Mouse (Mus musculus): ENCODE measurements around the gene Arhgef15. TPM values are rescaled to one million over a fixed set of nuclear protein-coding genes. Genes with fewer than 3 reads are reported as not detected.

Arhgef15 gene
- polyA plus RNA-seq, 1 experiment from 2014 or later = 19.6 TPM

DNA sequence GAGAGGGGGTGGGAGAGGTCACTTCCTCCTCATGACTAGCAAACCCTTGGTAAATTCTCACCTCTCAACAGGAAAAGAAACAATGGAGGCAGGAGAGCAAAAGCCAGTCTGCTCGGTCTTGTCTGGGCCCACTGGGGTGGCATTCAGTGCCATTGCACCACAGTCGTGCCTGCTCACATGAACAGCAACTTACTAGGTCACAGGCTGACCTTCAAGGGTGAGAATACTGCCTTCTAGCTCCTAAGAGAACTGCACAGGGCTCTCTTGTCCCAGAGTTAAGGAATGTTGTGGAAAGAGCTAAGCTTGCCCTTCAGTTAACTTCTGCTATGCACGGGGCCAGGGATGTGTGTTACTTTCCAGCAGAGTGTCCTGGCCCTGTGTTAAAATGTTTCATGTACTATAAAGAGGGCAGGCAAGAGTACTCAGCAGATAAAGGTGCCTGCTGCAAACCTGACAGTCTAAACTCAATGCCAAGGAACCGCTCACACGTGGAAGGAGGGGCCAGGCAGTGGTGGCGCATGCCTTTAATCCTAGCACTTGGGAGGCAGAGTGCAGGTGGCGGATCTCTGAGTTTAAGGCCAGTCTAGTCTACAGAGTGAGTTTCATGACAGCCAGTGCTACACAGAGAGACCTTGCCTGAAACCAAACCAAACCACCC lies 48.3 kb downstream of the Arhgef15 start:
- Histone ChIP-seq H3K4me2 (no peak overlapping the region), H3K27me3 (no peaks in the 10 kb centered on the region), H3K4me1 (peaks cover 33% of the 10 kb centered on the region), H3K27ac (peak overlapping the region; percentile 46; the same call in 1 of the 2 replicates), H3K9ac (no peak overlapping the region), H3K36me3 (peaks cover 36% of the 10 kb centered on the region), H3K9me3 (replicated peaks) (no peaks in the 10 kb centered on the region), H3K4me3 (replicated peaks) (no peak overlapping the region)
- 46% methylated on average over 7 of the region's 7 CpGs for WGBS
- ATAC-seq (replicated peaks; ENCODE audit: low FRiP score) = no peak

DNA sequence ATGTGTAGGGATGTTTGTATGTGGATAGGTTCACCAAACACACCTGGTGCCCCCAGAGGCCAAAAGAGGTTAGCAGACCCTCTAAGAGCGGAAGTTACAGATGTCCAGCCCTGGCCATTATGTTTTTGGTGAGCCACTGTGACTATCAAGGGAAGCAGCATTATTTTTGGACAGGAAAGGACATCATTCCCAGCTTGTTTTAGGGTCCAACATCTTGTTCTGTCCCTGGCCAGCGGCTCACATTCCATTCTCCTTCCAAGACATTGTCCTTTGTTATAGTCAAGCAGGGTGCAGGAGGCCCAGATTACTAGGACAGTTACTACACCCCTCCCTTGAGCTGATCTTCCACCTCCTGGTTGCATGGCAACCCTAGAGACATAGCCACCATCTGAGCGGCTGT lies 50.0 kb downstream of the Arhgef15 start:
- Histone ChIP-seq H3K4me2 (no peak overlapping the region), H3K36me3 (peaks cover 52% of the 10 kb centered on the region), H3K9me3 (replicated peaks) (no peaks in the 10 kb centered on the region), H3K9ac (no peak overlapping the region), H3K4me1 (peaks cover 34% of the 10 kb centered on the region), H3K27me3 (no peaks in the 10 kb centered on the region), H3K4me3 (replicated peaks) (no peak overlapping the region), H3K27ac (peak overlapping the region; percentile 52; the same call in 1 of the 2 replicates)
- WGBS = 79% methylated on average over 3 of the region's 3 CpGs
- ATAC-seq (replicated peaks; ENCODE audit: low FRiP score) = no peak

GRCm38 (mm10) chr11:68906461-68906790 lies 50.9 kb downstream of the Arhgef15 start:
- H3K4me1 ChIP-seq = peaks cover 25% of the 10 kb centered on the region
- H3K27ac ChIP-seq = peak overlapping the region; percentile 52
- peaks cover 52% of the 10 kb centered on the region for H3K36me3 ChIP-seq
- H3K27me3 ChIP-seq = no peaks in the 10 kb centered on the region
- no peak overlapping the region for H3K4me3 ChIP-seq (replicated peaks)
- H3K9ac ChIP-seq = no peak overlapping the region
- H3K4me2 ChIP-seq = no peak overlapping the region
- WGBS = 58% methylated on average over 4 of the region's 4 CpGs
- no peaks in the 10 kb centered on the region for H3K9me3 ChIP-seq (replicated peaks)
- 0 out of 2 replicates have a peak, but pooled peaks have one; percentile 43 for ATAC-seq (replicated peaks; ENCODE audit: low FRiP score)

DNA sequence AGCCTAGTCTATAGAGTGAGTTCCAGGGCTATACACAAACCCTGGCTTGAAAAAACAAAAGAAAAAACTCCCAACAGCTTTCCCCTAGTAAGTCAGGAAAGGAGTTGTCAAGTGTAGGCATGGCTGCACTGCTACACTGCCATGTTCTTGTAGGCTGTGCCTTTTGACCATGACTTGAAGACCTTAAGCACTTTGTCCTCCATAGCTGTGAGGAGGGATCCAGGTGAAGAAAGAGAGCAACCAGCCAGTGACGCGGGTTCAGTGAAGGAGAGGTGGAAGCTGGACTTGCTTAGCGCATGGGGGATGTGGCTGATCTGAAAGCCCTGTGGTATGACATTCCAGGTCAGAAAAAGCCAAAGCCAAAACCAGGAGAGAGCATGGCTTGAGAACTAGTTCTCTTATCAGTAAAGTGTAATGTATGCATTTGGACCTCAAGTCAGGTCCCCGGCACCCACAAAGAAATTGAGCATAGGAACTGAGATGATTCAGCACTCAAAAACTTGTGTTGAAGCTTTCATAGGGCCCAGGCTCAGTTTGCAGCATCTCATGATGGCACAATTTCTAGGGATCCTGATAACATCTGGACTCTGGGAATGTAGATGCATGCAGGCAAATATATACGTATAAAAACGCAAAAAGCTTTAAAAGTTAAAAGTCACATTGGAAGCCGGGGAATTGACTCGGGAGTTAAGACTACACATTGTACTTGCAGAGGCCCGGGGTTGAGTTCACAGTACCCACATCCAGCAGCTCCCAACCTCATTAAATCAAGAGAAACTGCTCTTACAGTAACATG lies 51.4 kb downstream of the Arhgef15 start:
- 90% methylated on average over 9 of the region's 9 CpGs for WGBS
- H3K9me3 ChIP-seq (replicated peaks) = no peaks in the 10 kb centered on the region

DNA sequence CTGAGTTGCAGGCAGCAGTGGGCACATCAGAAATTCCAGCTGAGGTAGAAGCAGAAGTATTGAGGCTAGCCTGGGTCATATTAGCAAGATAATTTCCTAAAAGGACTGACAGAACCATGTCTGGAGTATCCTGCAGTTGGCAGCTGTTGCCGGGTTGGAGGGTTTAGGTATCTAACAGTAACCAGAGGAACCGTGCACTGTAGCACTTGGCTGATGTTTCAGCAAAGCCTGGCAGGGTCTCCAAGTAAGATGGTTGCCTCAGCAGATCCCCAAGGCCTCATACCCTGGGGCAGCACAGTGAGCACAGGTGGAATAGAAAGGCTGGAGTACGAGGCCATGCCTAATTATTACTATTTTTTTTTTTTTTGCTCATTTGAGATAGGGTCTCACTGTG lies 52.1 kb downstream of the Arhgef15 start:
- Histone ChIP-seq H3K27me3 (no peaks in the 10 kb centered on the region), H3K9ac (no peak overlapping the region; the same call in 1 of the 2 replicates), H3K4me1 (peaks cover 26% of the 10 kb centered on the region), H3K4me2 (no peak overlapping the region), H3K36me3 (peaks cover 52% of the 10 kb centered on the region), H3K4me3 (replicated peaks) (no peak overlapping the region), H3K27ac (0 out of 2 replicates have a peak overlapping the region, but pooled peaks have one; percentile 6), H3K9me3 (replicated peaks) (no peaks in the 10 kb centered on the region)
- no peak for ATAC-seq (replicated peaks; ENCODE audit: low FRiP score)
- WGBS = 92% methylated on average over 3 of the region's 3 CpGs

More for the DNA sequence above, 51.4 kb downstream of the Arhgef15 start:
- H3K27ac ChIP-seq = peak overlapping the region; percentile 52; the same call in 1 of the 2 replicates
- H3K27me3 ChIP-seq = no peaks in the 10 kb centered on the region
- peaks cover 24% of the 10 kb centered on the region for H3K4me1 ChIP-seq
- H3K4me2 ChIP-seq = no peak overlapping the region
- no peak overlapping the region for H3K4me3 ChIP-seq (replicated peaks)
- H3K9ac ChIP-seq = no peak overlapping the region
- ATAC-seq (replicated peaks; ENCODE audit: low FRiP score) = no peak
- H3K36me3 ChIP-seq = peaks cover 52% of the 10 kb centered on the region

- Histone ChIP-seq H3K9me3 (replicated peaks) (no peaks in the 10 kb centered on the region), H3K9ac (no peak overlapping the region; the same call in 1 of the 2 replicates), H3K4me2 (no peak overlapping the region), H3K27ac (0 out of 2 replicates have a peak overlapping the region, but pooled peaks have one; percentile 6), H3K4me3 (replicated peaks) (no peak overlapping the region), H3K4me1 (peaks cover 26% of the 10 kb centered on the region), H3K27me3 (no peaks in the 10 kb centered on the region), H3K36me3 (peaks cover 52% of the 10 kb centered on the region)
- WGBS = 80% methylated on average over 8 of the region's 8 CpGs
- no peak for ATAC-seq (replicated peaks; ENCODE audit: low FRiP score)
Measured at GRCm38 (mm10) chr11:68904375-68905137, 52.7 kb downstream of the Arhgef15 start.

GRCm38 (mm10) chr11:68903775-68904174 lies 53.5 kb downstream of the Arhgef15 start:
- ATAC-seq (replicated peaks; ENCODE audit: low FRiP score) = no peak
- Histone ChIP-seq H3K9me3 (replicated peaks) (no peaks in the 10 kb centered on the region), H3K4me2 (no peak overlapping the region), H3K9ac (no peak overlapping the region), H3K27ac (no peak overlapping the region), H3K36me3 (peaks cover 52% of the 10 kb centered on the region), H3K27me3 (no peaks in the 10 kb centered on the region), H3K4me1 (peaks cover 26% of the 10 kb centered on the region), H3K4me3 (replicated peaks) (no peak overlapping the region)
- 89% methylated on average over 2 of the region's 2 CpGs for WGBS

GRCm38 (mm10) chr11:68902823-68903222 lies 54.5 kb downstream of the Arhgef15 start:
- H3K36me3 ChIP-seq = peaks cover 52% of the 10 kb centered on the region
- no peaks in the 10 kb centered on the region for H3K9me3 ChIP-seq (replicated peaks)
- peak overlapping the region; percentile 37; the same call in 1 of the 2 replicates for H3K27ac ChIP-seq
- peaks cover 26% of the 10 kb centered on the region for H3K4me1 ChIP-seq
- peak overlapping the region; percentile 99 for H3K9ac ChIP-seq
- no peaks in the 10 kb centered on the region for H3K27me3 ChIP-seq
- 80% methylated on average over 5 of the region's 5 CpGs for WGBS
- ATAC-seq (replicated peaks; ENCODE audit: low FRiP score) = no peak
- H3K4me3 ChIP-seq (replicated peaks) = peak overlapping the region; percentile 96
- H3K4me2 ChIP-seq = peak overlapping the region; percentile 71

GRCm38 (mm10) chr11:68902367-68902766 lies 54.9 kb downstream of the Arhgef15 start:
- Histone ChIP-seq H3K4me2 (peak overlapping the region; percentile 71), H3K4me1 (peaks cover 26% of the 10 kb centered on the region), H3K4me3 (replicated peaks) (peak overlapping the region; percentile 96), H3K27ac (peak overlapping the region; percentile 37; the same call in 1 of the 2 replicates), H3K9me3 (replicated peaks) (no peaks in the 10 kb centered on the region), H3K9ac (peak overlapping the region; percentile 99), H3K36me3 (peaks cover 50% of the 10 kb centered on the region), H3K27me3 (no peaks in the 10 kb centered on the region)
- ATAC-seq (replicated peaks; ENCODE audit: low FRiP score) = no peak
- WGBS = 5% methylated on average over 11 of the region's 11 CpGs

GRCm38 (mm10) chr11:68902047-68902364 lies 55.3 kb downstream of the Arhgef15 start:
- WGBS = under 1% methylated on average over 10 of the region's 10 CpGs
- Histone ChIP-seq H3K4me2 (peak overlapping the region; percentile 71), H3K36me3 (peaks cover 46% of the 10 kb centered on the region), H3K4me1 (peaks cover 26% of the 10 kb centered on the region), H3K9ac (peak overlapping the region; percentile 99), H3K4me3 (replicated peaks) (peak overlapping the region; percentile 96), H3K27ac (peak overlapping the region; percentile 94), H3K27me3 (no peaks in the 10 kb centered on the region), H3K9me3 (replicated peaks) (no peaks in the 10 kb centered on the region)
- ATAC-seq (replicated peaks; ENCODE audit: low FRiP score) = no peak

DNA sequence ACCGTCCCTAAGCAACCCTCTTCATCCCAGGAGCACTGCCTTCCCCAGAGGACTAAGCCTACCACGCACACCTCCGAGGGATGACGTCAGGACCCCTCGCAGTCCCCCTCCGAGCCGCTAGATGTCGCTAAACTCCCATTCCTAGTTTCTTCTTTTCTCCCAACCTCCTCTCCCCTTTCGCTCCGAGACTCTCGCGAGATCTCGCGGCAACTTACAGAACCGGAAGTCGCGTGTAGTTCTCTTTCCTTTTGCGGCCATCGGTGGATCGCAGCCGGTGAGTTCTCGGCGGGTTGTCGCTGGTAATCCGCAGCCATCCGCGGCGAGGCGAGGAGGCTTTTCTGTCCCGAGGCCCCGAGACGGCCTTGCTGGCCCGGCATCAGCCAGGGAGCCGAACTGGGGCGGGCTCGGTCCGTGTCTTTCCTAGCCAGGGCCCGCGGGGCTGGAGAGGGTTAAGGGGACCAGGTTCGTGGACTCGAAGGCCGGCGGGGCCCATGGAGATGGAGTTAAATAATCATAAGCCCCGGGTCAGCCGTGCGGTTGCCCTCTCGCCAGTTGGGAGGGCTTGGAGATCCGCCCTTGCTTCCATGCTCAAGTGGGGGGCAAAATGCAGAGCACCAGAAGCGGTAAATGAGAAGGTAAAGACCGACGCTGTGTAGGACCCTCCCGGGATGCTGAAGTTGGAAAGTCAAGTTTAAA lies 55.8 kb downstream of the Arhgef15 start, which contains the start of gene Rpl26:
TSS of gene Rpl26 (plus strand) at position 233 of the 696 bp plus-strand sequence.
- Histone ChIP-seq H3K9ac (peak within 1 kb of the TSS; percentile 99), H3K36me3 (peaks cover 41% of the 10 kb centered on the region), H3K4me3 (replicated peaks) (peak within 1 kb of the TSS; percentile 96), H3K4me2 (peak within 1 kb of the TSS; percentile 74), H3K4me1 (peaks cover 24% of the 10 kb centered on the region), H3K9me3 (replicated peaks) (no peaks in the 10 kb centered on the region), H3K27me3 (no peaks in the 10 kb centered on the region), H3K27ac (peak within 1 kb of the TSS; percentile 94)
- ATAC-seq (replicated peaks; ENCODE audit: low FRiP score) = peak; percentile 91
- under 1% methylated on average over 52 of the region's 52 CpGs for WGBS

Measured in kidney, embryonic 15.5 days (tissue).